Mouse (Mus musculus): ENCODE results near the gene Chid1. TPM values are rescaled to one million over a fixed set of nuclear protein-coding genes. Genes with fewer than 3 reads are reported as not detected.

Gene Chid1
- total and polyA plus RNA-seq, 3 experiments, result 14.4 to 25.1 (median 19.4) TPM

DNA sequence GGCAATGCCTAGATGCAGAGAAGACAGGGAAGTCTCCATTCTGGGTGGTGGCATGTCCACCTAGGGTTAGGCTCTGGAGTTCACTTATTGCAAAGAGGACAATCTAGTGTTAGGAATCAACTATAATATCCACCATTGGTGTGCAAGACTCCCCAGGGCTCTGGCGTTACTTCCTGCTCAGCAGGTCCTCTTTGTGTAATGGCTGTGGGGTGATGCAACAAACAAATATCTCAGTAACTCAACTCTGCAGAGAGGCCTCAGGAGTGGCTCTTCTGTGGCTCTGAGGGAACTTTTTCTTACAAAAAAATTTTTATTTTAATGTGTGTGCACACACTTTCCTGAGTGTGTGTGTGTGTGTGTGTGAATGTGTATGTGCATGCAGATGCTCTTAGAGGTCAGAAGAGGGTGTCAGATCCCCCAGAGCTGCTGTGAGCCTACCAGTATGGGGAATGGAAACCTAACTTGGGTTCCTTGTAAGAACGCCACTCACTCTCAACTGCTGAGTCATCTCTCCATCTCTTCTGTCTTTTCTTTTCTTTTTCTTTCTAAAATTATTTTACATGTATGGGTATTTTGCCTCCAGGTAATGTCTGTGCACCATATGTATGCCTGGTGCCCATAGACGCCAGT is 9.9 kb upstream of the Chid1 start:
- Histone ChIP-seq H3K27me3 (ENCODE audit: insufficient read depth, low read length) (peaks cover 10% of the 10 kb centered on the region), H3K4me3 (ENCODE audit: low read depth, low read length) (no peak overlapping the region), H3K36me3 (replicated peaks) (no peaks in the 10 kb centered on the region), H3K9me3 (replicated peaks) (no peaks in the 10 kb centered on the region), H3K4me1 (ENCODE audit: insufficient read depth, low read depth, low read length) (no peaks in the 10 kb centered on the region)
- DNase-seq (ENCODE audit: low spot score), result no peak
- TF ChIP-seq CTCF (IDR thresholded peaks at IDR 0.05; ENCODE audit: low read depth, low read length), result no peak
- TF ChIP-seq TAL1 (conservative IDR thresholded peaks at IDR 0.05; ENCODE audit: low read depth, low read length), result no peak
- no peak for TF ChIP-seq POLR2AphosphoS5 (IDR thresholded peaks at IDR 0.05; ENCODE audit: insufficient replicate concordance, low read depth, low read length)
- TF ChIP-seq GATA2 (IDR thresholded peaks at IDR 0.05; ENCODE audit: borderline replicate concordance, low read depth, low read length), result no peak
- TF ChIP-seq GATA1 (IDR thresholded peaks at IDR 0.05; ENCODE audit: borderline replicate concordance, low read length), result no peak
- no peak for ATAC-seq (ENCODE audit: extremely low read depth, insufficient number of reproducible peaks, low FRiP score, poor library complexity, severe bottlenecking)

DNA sequence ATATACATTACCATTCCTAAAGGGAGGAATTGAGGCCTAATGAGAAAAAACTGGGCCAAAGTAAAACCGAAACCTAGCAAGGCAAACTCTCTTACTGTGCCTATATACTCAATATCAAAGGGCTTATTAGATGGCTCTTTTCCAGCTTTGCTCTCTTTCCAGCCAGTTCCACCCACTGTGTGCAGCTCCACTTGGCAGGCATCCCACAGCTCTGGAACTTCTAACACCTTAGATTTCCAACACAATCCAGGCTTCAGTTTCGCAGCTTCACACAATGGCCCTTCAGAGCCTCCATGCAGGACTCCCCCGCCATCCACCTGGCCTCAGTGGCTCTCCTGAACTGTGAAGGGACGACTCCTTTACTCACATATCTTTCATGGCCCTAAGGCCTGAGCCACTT is 5.0 kb upstream of the Chid1 start:
- H3K36me3 ChIP-seq (replicated peaks), result no peaks in the 10 kb centered on the region
- no peak overlapping the region for H3K4me3 ChIP-seq (ENCODE audit: low read depth, low read length)
- no peaks in the 10 kb centered on the region for H3K9me3 ChIP-seq (replicated peaks)
- DNase-seq (ENCODE audit: low spot score), result no peak
- no peak for ATAC-seq (ENCODE audit: extremely low read depth, insufficient number of reproducible peaks, low FRiP score, poor library complexity, severe bottlenecking)
- peaks cover 15% of the 10 kb centered on the region for H3K4me1 ChIP-seq (ENCODE audit: insufficient read depth, low read depth, low read length)
- TF ChIP-seq CTCF (IDR thresholded peaks at IDR 0.05; ENCODE audit: low read depth, low read length) (no peak), GATA2 (IDR thresholded peaks at IDR 0.05; ENCODE audit: borderline replicate concordance, low read depth, low read length) (no peak), GATA1 (IDR thresholded peaks at IDR 0.05; ENCODE audit: borderline replicate concordance, low read length) (no peak), TAL1 (conservative IDR thresholded peaks at IDR 0.05; ENCODE audit: low read depth, low read length) (no peak), POLR2AphosphoS5 (IDR thresholded peaks at IDR 0.05; ENCODE audit: insufficient replicate concordance, low read depth, low read length) (no peak)
- H3K27me3 ChIP-seq (ENCODE audit: insufficient read depth, low read length), result peaks cover 25% of the 10 kb centered on the region

DNA sequence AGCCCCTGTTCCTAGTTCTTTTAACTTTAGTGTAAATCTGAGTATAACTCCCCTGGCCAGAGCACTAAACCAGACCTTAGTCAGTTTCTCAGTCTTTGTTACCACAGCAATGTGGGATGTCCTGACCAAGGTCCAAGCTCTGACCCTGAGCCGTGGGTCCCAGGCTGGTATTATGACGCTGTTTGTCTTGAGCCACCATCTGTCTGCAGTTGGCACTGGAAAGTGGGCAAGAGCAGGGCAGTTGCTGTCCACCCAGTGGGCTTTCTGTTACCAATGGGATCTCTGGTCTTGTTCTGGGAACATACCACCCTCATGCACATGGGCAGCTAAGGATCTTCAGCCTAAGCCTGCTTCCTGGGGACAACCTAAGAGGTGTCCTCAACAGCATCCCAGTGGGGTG is 2.9 kb upstream of the Chid1 start:
- Histone ChIP-seq H3K36me3 (replicated peaks) (peaks cover 9% of the 10 kb centered on the region), H3K27me3 (ENCODE audit: insufficient read depth, low read length) (peaks cover 25% of the 10 kb centered on the region), H3K9me3 (replicated peaks) (no peaks in the 10 kb centered on the region), H3K4me3 (ENCODE audit: low read depth, low read length) (no peak overlapping the region), H3K4me1 (ENCODE audit: insufficient read depth, low read depth, low read length) (peaks cover 34% of the 10 kb centered on the region)
- TF ChIP-seq TAL1 (conservative IDR thresholded peaks at IDR 0.05; ENCODE audit: low read depth, low read length), result no peak
- TF ChIP-seq CTCF (IDR thresholded peaks at IDR 0.05; ENCODE audit: low read depth, low read length), result no peak
- TF ChIP-seq GATA1 (IDR thresholded peaks at IDR 0.05; ENCODE audit: borderline replicate concordance, low read length), result no peak
- no peak for TF ChIP-seq GATA2 (IDR thresholded peaks at IDR 0.05; ENCODE audit: borderline replicate concordance, low read depth, low read length)
- no peak for TF ChIP-seq POLR2AphosphoS5 (IDR thresholded peaks at IDR 0.05; ENCODE audit: insufficient replicate concordance, low read depth, low read length)
- no peak for DNase-seq (ENCODE audit: low spot score)
- ATAC-seq (ENCODE audit: extremely low read depth, insufficient number of reproducible peaks, low FRiP score, poor library complexity, severe bottlenecking), result no peak

GRCm38 (mm10) chr7:141541681-141542080 is 2.0 kb upstream of the Chid1 start:
- ATAC-seq (ENCODE audit: extremely low read depth, insufficient number of reproducible peaks, low FRiP score, poor library complexity, severe bottlenecking) (no peak), DNase-seq (ENCODE audit: low spot score) (no peak)
- H3K4me1 ChIP-seq (ENCODE audit: insufficient read depth, low read depth, low read length), result peaks cover 34% of the 10 kb centered on the region
- H3K4me3 ChIP-seq (ENCODE audit: low read depth, low read length), result no peak overlapping the region
- peaks cover 25% of the 10 kb centered on the region for H3K27me3 ChIP-seq (ENCODE audit: insufficient read depth, low read length)
- H3K36me3 ChIP-seq (replicated peaks), result peaks cover 13% of the 10 kb centered on the region
- TF ChIP-seq GATA2 (IDR thresholded peaks at IDR 0.05; ENCODE audit: borderline replicate concordance, low read depth, low read length) (no peak), POLR2AphosphoS5 (IDR thresholded peaks at IDR 0.05; ENCODE audit: insufficient replicate concordance, low read depth, low read length) (no peak), CTCF (IDR thresholded peaks at IDR 0.05; ENCODE audit: low read depth, low read length) (no peak), GATA1 (IDR thresholded peaks at IDR 0.05; ENCODE audit: borderline replicate concordance, low read length) (no peak), TAL1 (conservative IDR thresholded peaks at IDR 0.05; ENCODE audit: low read depth, low read length) (no peak)
- no peaks in the 10 kb centered on the region for H3K9me3 ChIP-seq (replicated peaks)

DNA sequence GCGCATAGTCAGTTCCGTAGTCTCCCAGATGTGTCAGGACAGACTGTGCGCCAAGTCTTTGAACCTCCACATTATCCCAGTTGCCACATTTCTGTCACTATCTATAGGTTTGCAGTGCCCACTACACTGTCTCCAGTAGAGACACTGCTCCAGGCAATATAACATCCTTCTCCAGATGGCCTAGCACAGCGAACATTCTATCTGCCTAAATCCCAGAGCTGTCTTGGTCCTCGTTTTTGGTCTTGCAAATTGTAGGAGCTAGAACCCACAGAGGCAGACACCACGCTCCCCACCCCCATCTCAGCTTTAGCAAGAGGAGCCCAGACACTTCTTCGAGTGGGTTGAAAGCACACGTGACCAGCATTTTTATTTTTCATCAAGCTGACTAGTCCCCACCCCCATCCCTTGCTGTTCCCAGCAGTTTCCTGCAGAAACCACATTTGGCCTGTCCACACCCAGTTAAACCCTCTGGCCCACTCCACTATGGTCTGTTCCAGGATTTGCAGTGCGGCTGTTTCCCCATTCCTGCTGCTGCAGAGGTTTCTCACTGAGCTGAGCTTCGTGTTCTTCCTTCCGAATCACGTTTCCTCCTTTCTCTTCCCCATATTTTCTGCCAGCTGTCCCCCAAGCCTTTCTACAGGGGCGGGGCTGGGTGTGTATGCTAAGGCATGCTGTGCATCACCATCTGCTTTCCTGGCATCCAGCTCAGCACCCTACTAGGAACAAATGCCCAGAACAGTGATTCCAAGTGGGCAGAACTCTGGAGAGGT is 840 bp upstream of the Chid1 start:
- H3K36me3 ChIP-seq (replicated peaks), result peaks cover 19% of the 10 kb centered on the region
- H3K4me1 ChIP-seq (ENCODE audit: insufficient read depth, low read depth, low read length), result peaks cover 34% of the 10 kb centered on the region
- no peak for ATAC-seq (ENCODE audit: extremely low read depth, insufficient number of reproducible peaks, low FRiP score, poor library complexity, severe bottlenecking)
- peak overlapping the region; percentile 89 for H3K4me3 ChIP-seq (ENCODE audit: low read depth, low read length)
- TF ChIP-seq CTCF (IDR thresholded peaks at IDR 0.05; ENCODE audit: low read depth, low read length), result no peak
- no peak for TF ChIP-seq TAL1 (conservative IDR thresholded peaks at IDR 0.05; ENCODE audit: low read depth, low read length)
- no peak for TF ChIP-seq POLR2AphosphoS5 (IDR thresholded peaks at IDR 0.05; ENCODE audit: insufficient replicate concordance, low read depth, low read length)
- TF ChIP-seq GATA2 (IDR thresholded peaks at IDR 0.05; ENCODE audit: borderline replicate concordance, low read depth, low read length), result no peak
- TF ChIP-seq GATA1 (IDR thresholded peaks at IDR 0.05; ENCODE audit: borderline replicate concordance, low read length), result no peak
- no peak for DNase-seq (ENCODE audit: low spot score)
- H3K27me3 ChIP-seq (ENCODE audit: insufficient read depth, low read length), result peaks cover 20% of the 10 kb centered on the region
- no peaks in the 10 kb centered on the region for H3K9me3 ChIP-seq (replicated peaks)

DNA sequence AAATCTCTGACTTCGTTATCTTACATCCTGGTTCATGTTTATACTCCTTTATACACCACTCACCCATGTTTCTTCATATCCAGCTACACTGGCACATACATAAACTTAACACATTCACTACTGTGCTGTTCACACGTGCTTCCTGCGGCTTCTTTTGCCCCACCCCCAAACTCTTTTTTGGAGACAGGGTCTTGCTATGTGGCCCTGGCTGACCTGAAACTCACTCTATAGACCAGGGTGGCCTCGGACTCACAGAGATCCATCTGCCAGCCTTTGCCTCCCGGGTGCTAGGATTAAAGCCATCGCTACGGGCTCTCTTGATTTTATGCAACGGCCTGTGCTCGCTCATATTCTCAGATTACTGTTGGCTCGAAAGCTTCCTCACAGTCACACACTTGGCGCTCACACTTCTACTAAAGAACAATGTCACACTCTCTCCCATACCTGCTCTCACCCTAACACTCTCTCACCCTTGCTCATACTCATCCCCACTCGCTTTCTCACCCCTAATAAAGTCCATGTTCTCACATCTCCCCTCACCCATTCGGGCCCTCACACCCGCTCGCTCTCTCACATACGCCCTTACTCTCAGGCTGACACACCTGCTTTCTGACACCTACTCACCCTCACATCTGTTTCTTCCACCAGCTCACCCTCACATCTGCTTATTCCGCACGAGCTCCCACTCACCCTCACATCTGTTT is 653 bp downstream of the Chid1 start:
- peaks cover 34% of the 10 kb centered on the region for H3K4me1 ChIP-seq (ENCODE audit: insufficient read depth, low read depth, low read length)
- peaks cover 26% of the 10 kb centered on the region for H3K36me3 ChIP-seq (replicated peaks)
- H3K4me3 ChIP-seq (ENCODE audit: low read depth, low read length), result peak overlapping the region; percentile 89
- H3K27me3 ChIP-seq (ENCODE audit: insufficient read depth, low read length), result peaks cover 15% of the 10 kb centered on the region
- DNase-seq (ENCODE audit: low spot score), result no peak
- H3K9me3 ChIP-seq (replicated peaks), result no peaks in the 10 kb centered on the region
- TF ChIP-seq GATA1 (IDR thresholded peaks at IDR 0.05; ENCODE audit: borderline replicate concordance, low read length) (no peak), CTCF (IDR thresholded peaks at IDR 0.05; ENCODE audit: low read depth, low read length) (no peak), TAL1 (conservative IDR thresholded peaks at IDR 0.05; ENCODE audit: low read depth, low read length) (no peak)
- no peak for ATAC-seq (ENCODE audit: extremely low read depth, insufficient number of reproducible peaks, low FRiP score, poor library complexity, severe bottlenecking)

Measured in G1E (cell line).